Mouse (Mus musculus) MEL (cell line): ENCODE data around the gene Xylb.

Experiments
- CTCF ChIP-seq, 3 experiments: IDR thresholded peaks in 2 of 3; conservative IDR thresholded peaks in 1 of 3; 2 replicates each; pipeline ENCODE4 v1.5.1; 2011 to 2012; ENCODE audit warnings: low read length in 3 of 3, low read depth in 2 of 3, mild to moderate bottlenecking in 2 of 3, improper control_type of control experiment in 1 of 3, inconsistent platforms in 1 of 3, mixed read lengths in 1 of 3, moderate library complexity in 1 of 3; ENCODE audit not compliant: control insufficient read depth in 1 of 3, insufficient read depth in 1 of 3, poor library complexity in 1 of 3, severe bottlenecking in 1 of 3
- MAX ChIP-seq: IDR thresholded peaks from 2 replicates; pipeline ENCODE4 v1.6.1; 2011; ENCODE audit warnings: low read length, improper control_type of control experiment
- MAZ ChIP-seq: IDR thresholded peaks from 2 replicates; pipeline ENCODE4 v1.6.1; 2012; ENCODE audit warnings: low read depth, mild to moderate bottlenecking, inconsistent platforms, low read length, improper control_type of control experiment
- MYC ChIP-seq: IDR thresholded peaks from 2 replicates; pipeline ENCODE4 v1.6.1; 2011; ENCODE audit warnings: low read depth, mild to moderate bottlenecking, low read length, improper control_type of control experiment, moderate library complexity
- POLR2A ChIP-seq, 2 experiments: IDR thresholded peaks; 2 replicates each; pipeline ENCODE4 v1.6.1; 2011 to 2012; ENCODE audit warnings: low read length in 2 of 2, mild to moderate bottlenecking in 2 of 2, control low read depth in 1 of 2, improper control_type of control experiment in 1 of 2, low read depth in 1 of 2, moderate library complexity in 1 of 2; ENCODE audit not compliant: control insufficient read depth in 1 of 2, insufficient read depth in 1 of 2, poor library complexity in 1 of 2
- ZC3H11A ChIP-seq: IDR thresholded peaks from 2 replicates; pipeline ENCODE4 v1.6.1; 2012; ENCODE audit warnings: low read depth, mild to moderate bottlenecking, inconsistent platforms, low read length, improper control_type of control experiment

GRCm38 (mm10) chr9:119378231-119378630 lies 21.1 kb downstream of the Xylb start:
- TF ChIP-seq CTCF (IDR thresholded peaks at IDR 0.05 in 2 of 3, conservative IDR thresholded peaks at IDR 0.05 in 1 of 3; ENCODE audit: control insufficient read depth in 1 of 3, insufficient read depth in 1 of 3, low read depth in 2 of 3, low read length in 3 of 3, poor library complexity in 1 of 3, severe bottlenecking in 1 of 3) = no peak
- TF ChIP-seq POLR2A (IDR thresholded peaks at IDR 0.05; ENCODE audit: control insufficient read depth in 1 of 2, insufficient read depth in 1 of 2, low read depth in 1 of 2, low read length in 2 of 2, poor library complexity in 1 of 2) = no peak
- TF ChIP-seq MAZ = no peak
- TF ChIP-seq MYC = no peak
- no peak for TF ChIP-seq MAX
- TF ChIP-seq ZC3H11A = no peak
